ENCODE assay signal across 8 mouse cellular contexts in the genomic region with DNA sequence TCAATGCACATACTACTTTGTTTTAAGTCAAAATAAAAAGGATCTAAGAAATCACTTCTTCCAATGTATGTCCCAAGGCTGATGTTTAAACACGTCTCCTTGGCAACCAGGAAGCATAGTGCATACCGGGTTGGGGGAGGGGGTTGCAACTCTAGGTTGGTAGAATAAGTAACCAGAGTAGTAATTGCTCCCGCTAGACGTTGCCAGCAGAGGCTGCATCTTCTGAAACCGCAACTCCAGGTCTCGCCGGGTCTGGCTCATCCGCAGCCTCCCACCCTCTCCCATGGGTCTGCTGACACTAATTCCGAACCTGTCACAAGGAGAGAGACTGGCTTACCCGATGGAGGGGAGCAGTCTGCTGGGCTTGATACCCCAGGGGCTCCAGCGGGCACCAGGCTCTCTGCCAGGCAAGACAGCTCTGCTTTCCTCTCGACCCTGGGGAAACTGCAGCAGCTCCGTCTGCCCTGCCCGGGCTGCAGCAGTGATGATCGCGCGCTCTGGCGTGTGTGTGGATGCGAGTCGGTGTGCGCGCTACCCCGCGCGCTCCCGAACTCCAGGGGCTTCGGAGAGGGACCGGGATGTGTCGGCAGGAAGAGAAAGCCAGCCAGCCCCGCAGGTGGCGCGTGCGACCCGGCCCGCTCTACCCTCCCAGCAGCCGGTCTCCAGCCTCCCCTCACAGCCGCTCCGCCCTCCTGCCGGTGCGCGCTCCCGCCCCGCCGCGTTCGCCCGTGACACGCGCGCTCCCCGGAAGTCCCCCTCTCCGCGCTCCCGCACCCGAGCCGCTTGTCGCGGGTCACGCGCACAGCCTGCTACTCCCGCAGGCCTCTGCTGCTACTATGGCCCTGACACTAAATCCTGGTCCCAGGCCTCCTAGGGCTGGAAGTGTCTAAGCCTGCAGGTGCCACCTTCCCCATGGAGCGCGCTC. TPM values are rescaled to one million over a fixed set of nuclear protein-coding genes. Genes with fewer than 3 reads are reported as not detected.
DNase-seq lines count a peak whose midpoint lies in the region; ATAC-seq and TF ChIP-seq lines count a peak whose summit lies in the region.

Gene Klhl32 (minus strand): TSS at position 724 of the 925 bp plus-strand sequence.

- peak; percentile 78 for DNase-seq in layer of hippocampus, adult 11-12 months (ENCODE audit: low spot score)
- DNase-seq in layer of hippocampus, adult 9-10 months (ENCODE audit: low spot score), result no peak
- DNase-seq in kidney, postnatal 10 days, result peak; percentile 85
- DNase-seq in liver, embryonic 13.5 days, result peak; percentile 18
- peak; percentile 26 for DNase-seq in thymus, adult 18-20 months

- peak; percentile 64; the same call in 1 of the 2 replicates for ATAC-seq in heart, embryonic 13.5 days (ENCODE audit: extremely low read depth, insufficient number of reproducible peaks, low FRiP score, low TSS enrichment)
- peak; percentile 77 for ATAC-seq in liver, embryonic 13.5 days (ENCODE audit: low read depth)
- ATAC-seq in neural tube, embryonic 15.5 days (ENCODE audit: low FRiP score), result peak; percentile 94

- H3K4me2 ChIP-seq in heart, embryonic 13.5 days, result peak within 1 kb of the TSS; percentile 89
- H3K4me2 ChIP-seq in liver, embryonic 13.5 days, result peak within 1 kb of the TSS; percentile 75
- H3K4me2 ChIP-seq in neural tube, embryonic 15.5 days, result peak within 1 kb of the TSS; percentile 74

- peak within 1 kb of the TSS; percentile 71 for H3K4me3 ChIP-seq in embryonic fibroblast, embryonic 13.5 days (ENCODE audit: insufficient read depth, low read length)
- peak within 1 kb of the TSS; percentile 68 for H3K4me3 ChIP-seq in heart, embryonic 13.5 days
- H3K4me3 ChIP-seq in liver, embryonic 13.5 days (replicated peaks), result peak within 1 kb of the TSS; percentile 64
- peak within 1 kb of the TSS; percentile 88 for H3K4me3 ChIP-seq in neural tube, embryonic 15.5 days (replicated peaks)

- H3K4me1 ChIP-seq in embryonic fibroblast, embryonic 13.5 days (ENCODE audit: control insufficient read depth, insufficient read depth, low read length), result no peaks in the 10 kb centered on the region
- 0 out of 2 replicates have a peak, but pooled peaks cover 4% of the 10 kb centered on the region for H3K4me1 ChIP-seq in heart, embryonic 13.5 days
- H3K4me1 ChIP-seq in liver, embryonic 13.5 days (replicated peaks), result peaks cover 4% of the 10 kb centered on the region; the same call in 1 of the 2 replicates
- peaks cover 23% of the 10 kb centered on the region for H3K4me1 ChIP-seq in neural tube, embryonic 15.5 days

- no peak for TF ChIP-seq POLR2A in embryonic fibroblast, embryonic 13.5 days (IDR thresholded peaks at IDR 0.05; ENCODE audit: low read depth, low read length)

- no peak for TF ChIP-seq CTCF in embryonic fibroblast, embryonic 13.5 days (IDR thresholded peaks at IDR 0.05; ENCODE audit: borderline replicate concordance, insufficient read depth, low read length)

- 1% methylated on average over 63 of the region's 63 CpGs for WGBS in heart, embryonic 13.5 days
- WGBS in liver, embryonic 13.5 days (ENCODE audit: insufficient replicate concordance), result under 1% methylated on average over 50 of the region's 63 CpGs
- under 1% methylated on average over 58 of the region's 63 CpGs for WGBS in neural tube, embryonic 15.5 days

- no peaks in the 10 kb centered on the region for H3K27me3 ChIP-seq in heart, embryonic 13.5 days (replicated peaks)
- peaks cover 12% of the 10 kb centered on the region for H3K27me3 ChIP-seq in liver, embryonic 13.5 days
- H3K27me3 ChIP-seq in neural tube, embryonic 15.5 days (replicated peaks), result no peaks in the 10 kb centered on the region

- no peak within 1 kb of the TSS for H3K27ac ChIP-seq in embryonic fibroblast, embryonic 13.5 days (ENCODE audit: insufficient read depth, low read length)
- peak within 1 kb of the TSS; percentile 26 for H3K27ac ChIP-seq in heart, embryonic 13.5 days (replicated peaks)
- H3K27ac ChIP-seq in liver, embryonic 13.5 days, result no peak within 1 kb of the TSS
- peak within 1 kb of the TSS; percentile 96 for H3K27ac ChIP-seq in neural tube, embryonic 15.5 days (replicated peaks)

- no peaks in the 10 kb centered on the region for H3K9me3 ChIP-seq in heart, embryonic 13.5 days
- no peaks in the 10 kb centered on the region for H3K9me3 ChIP-seq in liver, embryonic 13.5 days (replicated peaks)
- H3K9me3 ChIP-seq in neural tube, embryonic 15.5 days (replicated peaks), result no peaks in the 10 kb centered on the region

- no peaks in the 10 kb centered on the region for H3K36me3 ChIP-seq in heart, embryonic 13.5 days
- H3K36me3 ChIP-seq in liver, embryonic 13.5 days, result no peaks in the 10 kb centered on the region
- H3K36me3 ChIP-seq in neural tube, embryonic 15.5 days, result no peaks in the 10 kb centered on the region

- peak within 1 kb of the TSS; percentile 82 for H3K9ac ChIP-seq in heart, embryonic 13.5 days
- peak within 1 kb of the TSS; percentile 52 for H3K9ac ChIP-seq in liver, embryonic 13.5 days
- peak within 1 kb of the TSS; percentile 80 for H3K9ac ChIP-seq in neural tube, embryonic 15.5 days (replicated peaks)

RNA-seq across cellular contexts. Expression of gene Klhl32, which starts in this region (rescaled TPM):
- polyA plus RNA-seq in embryonic fibroblast, embryonic 13.5 days (2011; ENCODE audit: insufficient read length, low read depth, missing spikeins), result 0.51 TPM in 1 of 2 replicates, not detected in the other
- 2.9 and 3.4 TPM in 2 replicates for polyA plus RNA-seq in heart, embryonic 13.5 days (2015; fragmentation: Nextera tagmentation; extraction: Ambion mirVana)
- polyA plus RNA-seq in liver, embryonic 13.5 days (2015; fragmentation: Nextera tagmentation; extraction: Ambion mirVana), result 0.13 and 0.14 TPM in 2 replicates
- polyA plus RNA-seq in neural tube, embryonic 15.5 days (2015; fragmentation: Nextera tagmentation; extraction: Ambion mirVana), result 33.9 and 36.0 TPM in 2 replicates

Comparison
In these comparisons a context has a peak if more than half of its experiments do, and no peak if none do; other contexts are left out.
1. Peak in DNase-seq, ATAC-seq, H3K4me3 ChIP-seq, H3K9ac ChIP-seq and H3K4me2 ChIP-seq in liver, embryonic 13.5 days; RNA of the gene not detected or under 1 TPM.
2. H3K27ac ChIP-seq: peak in heart, embryonic 13.5 days (single experiment) and neural tube, embryonic 15.5 days (single experiment); none in embryonic fibroblast, embryonic 13.5 days (single experiment) and liver, embryonic 13.5 days (single experiment).
3. Peak in every context shown above with its lines, with median percentiles within 50 percentile points of each other: H3K4me3 ChIP-seq, ATAC-seq, H3K4me2 ChIP-seq and H3K9ac ChIP-seq.